Mouse (Mus musculus): ENCODE results near the gene Pxylp1. TPM values are rescaled to one million over a fixed set of nuclear protein-coding genes. Genes with fewer than 3 reads are reported as not detected.
A peak's percentile ranks its signal among the peaks of the same experiment; 100 is the strongest.

Pxylp1 gene
- total RNA-seq, 4 experiments from 2014 or later = 7.7 to 16.5 (median 12.9) TPM

GRCm38 (mm10) chr9:96857838-96858237, 34.6 kb downstream of the Pxylp1 start:
- DNase-seq = no peak

DNA sequence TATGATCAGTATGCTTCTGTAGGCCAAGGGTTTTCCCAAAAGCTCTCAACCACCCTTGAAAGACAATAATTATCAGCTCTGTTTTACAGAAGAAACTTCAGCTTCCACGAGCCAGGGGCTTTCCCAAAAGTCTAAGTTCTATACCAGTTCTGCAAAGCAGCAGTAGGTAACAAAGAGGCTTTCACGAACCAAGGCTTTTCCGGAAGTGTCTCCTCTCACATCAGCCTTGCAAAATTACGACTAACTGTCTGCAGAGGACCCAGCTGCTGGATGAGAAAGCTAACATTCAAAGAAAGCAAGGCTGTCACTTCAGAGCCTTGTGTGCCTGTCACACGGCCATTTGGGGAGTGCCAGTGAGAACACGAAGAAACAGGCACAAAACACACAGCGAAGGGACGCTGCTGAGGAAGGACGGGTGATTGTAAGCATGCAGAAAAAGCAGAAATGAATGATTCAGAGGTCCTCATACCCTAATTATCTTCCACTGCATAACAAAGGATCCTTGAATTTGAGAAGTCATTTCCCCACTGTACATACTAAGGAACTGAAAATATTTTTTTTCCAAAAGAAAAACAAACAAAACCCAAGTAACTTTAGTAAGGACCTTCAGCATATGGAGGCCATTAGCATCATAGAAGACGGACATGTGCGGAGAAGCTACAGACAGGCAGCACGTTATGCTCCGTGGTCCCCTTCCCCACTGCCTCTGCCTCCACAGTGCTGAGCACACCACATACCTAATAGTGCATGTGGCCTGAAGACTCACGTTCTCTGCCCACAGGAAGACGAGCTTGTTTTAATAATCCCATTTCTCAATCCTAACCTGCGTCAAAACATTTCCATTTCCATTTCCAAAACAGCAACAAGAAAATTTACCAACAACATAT, 38.9 kb downstream of the Pxylp1 start:
- no peak for DNase-seq

- no peak for DNase-seq
These were observed 40.8 kb downstream of the Pxylp1 start for GRCm38 (mm10) chr9:96851634-96852033.

- no peak for DNase-seq
These were observed 41.4 kb downstream of the Pxylp1 start for GRCm38 (mm10) chr9:96851036-96851435.

GRCm38 (mm10) chr9:96849012-96849411, 43.5 kb downstream of the Pxylp1 start:
- DNase-seq = no peak

GRCm38 (mm10) chr9:96846361-96846760, 46.1 kb downstream of the Pxylp1 start:
- no peak for DNase-seq

GRCm38 (mm10) chr9:96844798-96845209, 47.7 kb downstream of the Pxylp1 start:
- no peak for DNase-seq

DNA sequence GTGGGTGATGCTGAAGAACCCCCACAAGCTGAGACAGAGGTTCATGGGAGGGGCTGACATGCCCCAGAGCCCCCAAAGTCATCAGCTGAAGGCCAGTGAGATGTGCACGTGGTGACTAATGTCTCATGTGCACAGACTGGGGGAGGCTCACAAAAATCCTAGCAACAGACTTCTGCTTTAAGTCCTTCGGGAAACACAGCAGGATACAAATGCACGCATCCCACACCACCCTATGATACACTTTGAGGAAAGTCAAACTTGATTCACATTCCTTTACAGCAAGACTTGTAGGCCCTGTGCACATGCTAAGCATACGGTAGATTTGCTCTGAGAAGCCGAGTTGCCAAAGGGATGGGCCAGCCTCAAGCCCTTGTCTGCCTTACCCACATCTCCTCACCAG, 53.1 kb downstream of the Pxylp1 start:
- no peak for DNase-seq

DNA sequence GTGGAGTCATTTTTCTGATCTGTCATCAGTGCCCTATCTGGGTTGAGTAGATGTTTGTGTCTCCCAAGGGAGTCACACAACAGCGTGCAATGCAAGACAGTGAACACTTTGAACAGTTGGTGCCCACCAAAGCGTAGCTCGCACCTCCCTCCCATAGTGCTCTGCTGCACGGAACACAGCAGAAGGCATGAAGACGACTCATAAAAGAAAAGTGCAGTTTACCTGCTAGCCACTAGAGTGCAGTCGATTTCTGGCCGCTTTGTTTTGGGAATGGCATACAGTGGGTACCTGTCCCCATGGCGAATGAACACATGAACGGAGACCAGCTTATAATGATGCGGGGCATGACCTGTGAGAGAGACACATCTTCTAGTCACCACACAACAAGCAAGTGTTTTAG, 53.6 kb downstream of the Pxylp1 start:
- DNase-seq = no peak

GRCm38 (mm10) chr9:96837781-96838420, 54.6 kb downstream of the Pxylp1 start:
- no peak for DNase-seq

DNA sequence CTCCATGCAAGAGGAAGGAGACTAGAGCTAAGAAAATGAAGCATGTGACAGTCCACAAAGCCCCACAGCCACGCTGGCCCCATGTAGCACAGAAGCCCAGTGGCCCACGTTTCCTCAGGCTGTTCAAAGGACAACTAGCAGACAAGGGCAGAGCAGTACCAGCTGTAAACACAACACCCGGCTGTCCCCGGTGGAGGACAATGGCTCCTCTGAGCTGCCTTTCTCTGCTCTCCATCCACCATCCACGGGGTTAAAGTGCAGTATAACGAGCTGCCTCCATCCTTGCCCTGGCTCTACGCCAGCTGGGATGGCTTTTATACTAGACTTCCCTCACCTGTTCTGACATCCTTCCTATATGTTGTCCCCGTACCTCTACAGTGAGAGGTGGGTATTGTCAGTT, 55.5 kb downstream of the Pxylp1 start:
- DNase-seq = no peak

GRCm38 (mm10) chr9:96835374-96835921, 57.0 kb downstream of the Pxylp1 start:
- DNase-seq = no peak

DNA sequence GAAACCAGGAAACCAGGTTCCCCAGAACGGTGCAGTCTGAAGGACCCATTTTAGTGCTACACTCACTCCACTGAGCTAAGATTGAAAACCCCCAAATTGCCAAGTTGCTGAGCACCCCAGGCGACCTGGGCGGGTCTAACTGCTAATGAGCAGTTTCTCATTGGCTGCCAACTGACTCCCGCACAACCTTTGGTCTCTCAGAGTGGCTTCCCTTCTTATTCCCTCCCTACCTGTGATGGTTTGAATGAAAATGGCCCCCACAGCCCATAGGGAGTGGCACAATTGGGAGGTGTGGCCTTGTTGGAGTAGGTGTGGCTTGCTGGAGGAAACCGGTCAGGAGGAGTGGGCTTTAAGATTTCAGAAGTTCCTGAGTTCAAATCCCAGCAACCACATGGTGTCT, 58.9 kb downstream of the Pxylp1 start:
- DNase-seq = no peak

DNA sequence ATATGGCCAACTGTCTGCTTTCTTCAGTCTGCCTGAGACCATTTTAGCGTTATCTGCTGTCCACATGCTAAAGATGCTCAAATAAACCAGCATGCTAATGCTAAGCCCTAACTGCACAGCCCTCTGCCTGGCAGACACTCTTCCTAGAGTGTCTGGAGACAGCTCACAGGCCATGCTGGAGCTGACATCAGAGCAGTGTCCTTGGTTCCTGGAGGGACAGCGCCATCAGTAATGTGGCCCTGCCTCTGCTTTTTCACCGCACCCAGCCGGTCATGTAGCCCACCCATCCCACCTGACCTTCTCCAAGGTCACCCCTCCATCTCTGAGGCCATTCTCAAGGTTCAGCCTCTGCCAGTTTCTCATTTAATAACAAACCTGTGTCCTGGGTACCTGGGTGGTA, 60.0 kb downstream of the Pxylp1 start:
- no peak for DNase-seq

DNA sequence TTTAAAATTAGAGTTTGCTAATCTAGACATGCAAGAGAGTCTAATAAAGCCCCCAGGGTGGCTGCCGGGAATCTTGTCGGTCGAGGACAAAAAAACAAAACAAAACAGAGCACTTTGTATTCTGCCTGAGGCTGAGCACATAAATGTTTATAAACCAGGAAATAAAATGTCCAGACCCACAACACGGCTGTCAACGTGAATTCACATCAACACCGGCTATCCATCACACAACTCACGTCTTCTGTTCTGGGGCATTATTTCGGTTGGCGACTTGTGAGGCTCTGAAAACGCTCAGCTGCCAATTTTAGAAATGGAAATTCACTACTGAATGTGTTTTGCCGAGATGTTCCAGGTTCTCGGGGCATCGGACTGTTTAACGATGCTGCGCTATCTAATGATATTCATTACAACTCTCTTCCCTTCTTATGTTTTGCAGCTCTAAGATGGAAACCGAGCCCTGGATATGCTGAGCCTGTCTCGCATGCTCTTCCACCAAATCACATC, 61.6 kb downstream of the Pxylp1 start:
- DNase-seq = no peak

GRCm38 (mm10) chr9:96829682-96830081, 62.8 kb downstream of the Pxylp1 start:
- no peak for DNase-seq

DNA sequence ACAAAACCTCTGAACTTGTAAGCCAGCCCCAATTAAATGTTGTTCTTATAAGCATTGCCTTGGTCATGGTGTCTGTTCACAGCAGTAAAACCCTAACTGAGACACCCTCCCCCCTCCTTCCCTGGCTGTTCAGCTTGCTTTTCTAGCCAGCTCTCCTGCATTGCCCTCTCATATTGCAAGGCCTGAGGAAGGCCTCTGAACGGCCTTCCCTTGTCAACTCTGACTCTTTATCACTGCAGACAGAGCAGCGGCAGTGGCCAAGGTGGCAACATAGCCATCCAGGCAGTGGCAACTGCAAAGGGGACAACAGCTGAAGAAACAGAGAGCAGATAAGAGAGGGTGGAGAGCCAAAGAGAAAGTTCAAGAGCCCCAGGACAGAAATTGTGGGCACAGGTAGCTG, 64.4 kb downstream of the Pxylp1 start:
- DNase-seq = peak; percentile 48

GRCm38 (mm10) chr9:96827002-96827785, 65.3 kb downstream of the Pxylp1 start:
- DNase-seq = no peak

DNA sequence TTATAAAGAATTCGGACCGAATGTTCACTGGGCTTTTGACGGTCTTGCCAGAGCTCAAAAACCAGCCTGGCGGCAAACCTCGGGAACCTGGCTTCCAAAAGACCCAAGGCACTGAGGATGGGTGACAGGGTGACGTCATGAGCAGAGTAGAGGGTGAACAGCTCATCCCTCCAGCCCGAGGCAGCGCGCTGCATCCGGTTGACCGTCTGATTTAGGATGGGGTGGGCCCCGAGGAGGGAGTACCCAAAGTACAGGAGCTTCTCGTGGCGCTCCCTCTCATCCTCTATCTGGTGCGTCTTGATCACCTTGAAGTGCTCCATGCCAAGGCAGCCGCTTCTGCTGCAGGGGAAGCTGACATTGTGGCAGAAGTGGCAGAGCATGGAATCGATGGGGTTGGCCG, 67.6 kb downstream of the Pxylp1 start:
- DNase-seq = no peak

GRCm38 (mm10) chr9:96824026-96824425, 68.4 kb downstream of the Pxylp1 start:
- peak; percentile 84 for DNase-seq

GRCm38 (mm10) chr9:96823541-96823940, 68.9 kb downstream of the Pxylp1 start:
- no peak for DNase-seq

- no peak for DNase-seq
These were observed 69.5 kb downstream of the Pxylp1 start for GRCm38 (mm10) chr9:96823005-96823404.

Data from adrenal gland, adult 8-10 months (tissue).